Mouse (Mus musculus) cerebellum, adult (tissue): ENCODE data around the gene Olfr47.
A peak's percentile ranks its signal among the peaks of the same experiment; 100 is the strongest.
"Not testable (repeated sequence)": the region's sequence is repeated elsewhere in the genome, so short reads cannot be mapped to it uniquely, and the experiment has no call there.

Experiments
- ATAC-seq: cut with Nextera tagmentation; 2 replicates; pipeline ENCODE4 v1.9.2; 2017; ENCODE audit warnings: mild to moderate bottlenecking, moderate library complexity, mixed read lengths; ENCODE audit not compliant: insufficient number of reproducible peaks, low FRiP score, low TSS enrichment

The Olfr47 gene

GRCm38 (mm10) chr6:43231255-43231654 is at the start of gene Olfr47:
Olfr47 (plus strand) TSS chr6:43231529.
- ATAC-seq = not testable (repeated sequence)

GRCm38 (mm10) chr6:43190986-43191385 is 40.3 kb upstream of the Olfr47 start:
- no peak for ATAC-seq

- ATAC-seq = no peak
Measured at GRCm38 (mm10) chr6:43196781-43197180, 34.5 kb upstream of the Olfr47 start, which contains the start of gene Olfr435. Olfr435 (plus strand) TSS chr6:43197146.

DNA sequence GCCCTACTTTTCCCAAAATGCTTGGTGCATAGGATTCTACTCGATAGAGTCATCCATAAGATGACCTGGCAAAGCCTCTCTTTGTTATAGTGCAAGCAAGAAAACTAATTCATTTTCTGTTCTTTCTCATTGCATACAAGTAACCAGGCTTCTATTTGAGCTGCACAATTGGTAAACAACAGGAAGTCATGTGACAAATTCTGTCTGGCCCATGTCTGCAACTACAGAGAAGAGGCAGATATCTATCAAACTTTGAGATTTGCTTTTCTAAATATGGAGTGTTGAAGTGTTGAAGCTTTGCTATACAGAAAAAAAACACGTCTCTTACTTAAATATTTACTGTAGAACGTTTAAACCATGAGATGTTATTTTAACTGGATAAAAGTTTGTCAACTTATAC is 33.2 kb upstream of the Olfr47 start:
- ATAC-seq = no peak

GRCm38 (mm10) chr6:43202786-43203185 is 28.5 kb upstream of the Olfr47 start:
- ATAC-seq = no peak

DNA sequence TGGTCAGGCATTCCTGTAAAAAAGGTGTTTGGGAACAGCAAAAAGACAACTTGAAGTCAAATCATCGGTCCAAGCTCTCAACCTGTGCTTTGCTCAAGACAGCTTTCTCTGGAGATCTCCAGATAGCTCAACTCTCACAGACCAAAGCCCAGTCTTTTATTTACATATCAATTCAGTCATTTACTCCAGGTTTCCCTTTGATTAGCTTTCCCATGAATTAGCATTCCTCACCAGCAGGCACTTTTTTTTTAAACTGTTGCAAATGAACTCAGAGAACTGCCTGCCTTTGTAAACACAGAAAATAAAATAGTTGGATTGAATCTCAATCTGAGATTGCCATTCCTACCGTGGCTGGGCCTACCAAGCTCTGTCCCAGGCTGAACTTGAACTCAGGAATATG is 26.0 kb upstream of the Olfr47 start:
- no peak for ATAC-seq

DNA sequence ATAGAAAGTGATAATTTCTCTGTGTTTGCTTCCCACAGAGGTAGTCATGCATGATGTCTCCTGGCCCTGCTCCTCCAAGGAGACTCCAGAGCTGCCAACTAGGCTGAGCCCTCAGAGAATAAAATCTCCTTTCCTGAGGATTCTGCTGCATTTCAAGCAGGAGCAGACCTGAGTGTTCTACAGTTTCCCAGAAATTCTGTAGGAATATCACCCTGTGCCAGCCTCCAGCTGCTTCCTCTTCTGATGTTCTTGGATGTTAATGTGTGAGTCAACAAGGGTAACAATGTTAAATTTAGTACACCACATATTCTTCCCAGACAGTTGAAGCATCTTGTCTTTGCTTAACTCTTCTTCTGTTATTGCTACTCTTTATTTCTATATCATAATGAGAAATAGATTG is 18.5 kb upstream of the Olfr47 start, which contains the start of gene Olfr434:
Gene Olfr434, plus strand, starts transcription at position 149 of the 400 bp plus-strand sequence.
- ATAC-seq = not testable (repeated sequence)

DNA sequence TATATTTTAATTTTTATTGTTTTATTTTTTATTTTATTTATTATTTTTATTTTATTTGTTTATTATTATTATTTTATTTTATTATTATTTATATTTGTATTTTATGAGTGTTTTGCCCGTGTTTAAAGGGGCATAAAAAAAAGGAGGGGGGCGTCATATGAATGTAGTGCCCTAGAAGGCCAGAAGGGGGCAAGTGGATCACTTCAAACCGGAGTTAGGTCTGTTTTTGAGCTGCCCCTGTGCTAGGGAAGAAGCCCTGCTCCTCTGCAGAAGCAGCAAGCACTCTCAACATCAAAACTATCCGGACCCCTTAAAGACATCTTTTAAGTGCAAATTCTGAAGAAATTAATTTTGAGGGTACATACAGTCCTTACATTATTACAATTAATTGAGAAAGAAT is 10.7 kb downstream of the Olfr47 start:
- ATAC-seq = no peak

- no peak for ATAC-seq
Measured at GRCm38 (mm10) chr6:43247396-43247795, 16.1 kb downstream of the Olfr47 start.

DNA sequence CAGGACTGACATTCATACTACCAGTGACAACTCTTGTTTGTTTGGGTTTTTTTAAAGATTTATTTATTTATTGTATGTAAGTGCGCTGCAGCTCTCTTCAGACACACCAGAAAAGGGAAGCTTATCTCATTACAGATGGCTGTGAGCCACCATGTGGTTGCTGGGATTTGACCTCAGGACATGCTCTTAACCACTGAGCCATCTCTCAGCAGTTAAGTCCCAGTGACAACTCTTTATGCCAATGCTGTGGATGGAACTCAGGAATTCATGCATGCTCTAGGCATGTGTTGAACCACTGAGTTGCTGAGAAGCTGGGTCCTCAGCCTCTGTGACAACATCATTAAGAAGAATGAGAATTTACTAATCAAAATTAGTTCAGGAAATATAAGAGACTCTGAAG is 21.7 kb downstream of the Olfr47 start:
- no peak for ATAC-seq

- peak; percentile 66 for ATAC-seq
Measured at GRCm38 (mm10) chr6:43254193-43254926, 23.0 kb downstream of the Olfr47 start.

DNA sequence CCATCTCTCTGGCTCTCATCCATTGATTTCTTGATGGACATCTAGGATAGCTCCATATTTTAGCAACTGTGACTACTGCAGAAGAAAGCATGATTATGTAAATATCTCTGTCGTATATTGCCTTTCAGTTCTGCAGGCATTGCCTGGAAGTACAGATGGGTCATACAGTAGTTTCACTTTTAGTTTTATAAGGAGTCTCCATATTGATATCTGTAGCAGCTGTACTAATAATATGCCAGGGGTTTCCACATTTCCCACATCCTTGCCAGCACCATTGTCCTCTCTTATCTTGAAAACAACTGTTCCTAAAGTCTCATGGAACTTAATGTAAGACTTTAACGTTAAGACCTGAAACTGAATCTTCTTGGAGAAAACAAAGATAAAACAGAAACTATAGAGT is 29.4 kb downstream of the Olfr47 start:
- no peak for ATAC-seq

DNA sequence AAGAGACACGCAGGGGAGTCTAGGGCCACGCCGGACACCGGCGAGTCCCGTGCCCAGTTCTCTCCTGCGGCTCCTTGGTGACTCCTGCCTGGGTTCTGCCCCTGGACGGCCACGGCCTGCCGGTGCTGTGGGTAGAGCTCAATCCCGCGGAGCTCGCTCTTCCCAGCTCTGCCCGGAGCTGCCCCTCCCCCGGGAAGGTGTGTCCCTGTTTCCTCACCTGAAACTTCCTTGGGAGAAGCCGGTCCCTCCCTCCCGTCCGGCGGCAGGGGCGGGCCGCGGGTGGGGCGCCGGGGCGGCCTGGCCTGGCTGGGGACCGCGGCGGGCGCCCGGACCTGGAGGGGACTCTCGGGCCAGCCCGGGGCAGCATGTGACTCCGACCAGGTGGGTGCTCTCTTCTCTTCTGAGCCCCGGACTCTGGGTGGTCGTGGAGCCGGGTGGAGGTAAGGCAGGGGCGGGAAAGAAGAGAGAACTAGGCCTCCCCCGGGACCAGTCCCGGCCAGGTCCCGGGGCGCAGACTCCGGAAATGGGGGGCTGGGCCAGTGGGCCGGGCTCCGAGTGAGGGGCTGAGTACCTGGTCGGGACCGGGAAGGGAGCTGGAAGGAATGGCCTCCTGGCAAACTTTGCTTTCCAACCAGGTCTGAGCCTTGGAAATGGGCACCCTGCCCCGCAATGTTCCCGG is 34.2 kb downstream of the Olfr47 start, which contains the start of gene Arhgef5:
Gene Arhgef5, plus strand, starts transcription at position 220 of the 679 bp plus-strand sequence.
- ATAC-seq = peak; percentile 59; the same call in 1 of the 2 replicates

GRCm38 (mm10) chr6:43266356-43266755 is 35.0 kb downstream of the Olfr47 start:
- 0 out of 2 replicates have a peak, but pooled peaks have one; percentile 13 for ATAC-seq

DNA sequence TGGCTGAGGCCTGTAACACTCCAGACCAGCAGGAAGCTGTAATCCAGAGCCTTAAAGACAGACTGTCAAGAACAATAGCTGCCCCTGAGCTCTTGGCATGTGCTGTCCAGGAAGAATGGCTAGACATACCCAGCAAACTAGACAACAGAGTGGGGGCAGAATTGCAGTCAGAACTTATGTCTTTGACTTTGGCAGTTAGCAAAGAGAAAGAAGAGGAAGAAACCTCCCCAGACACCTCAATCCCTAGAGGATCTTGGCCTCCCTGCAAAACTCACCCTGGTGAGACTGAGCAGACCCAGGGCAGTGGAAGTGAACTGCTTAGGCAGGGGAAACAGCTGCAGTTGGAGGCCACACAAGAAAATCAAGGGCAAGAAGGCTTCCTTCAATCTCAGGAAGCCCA is 41.3 kb downstream of the Olfr47 start:
- no peak for ATAC-seq

- no peak for ATAC-seq
Measured at GRCm38 (mm10) chr6:43274123-43274522, 42.8 kb downstream of the Olfr47 start.

- no peak for ATAC-seq
Measured at GRCm38 (mm10) chr6:43278247-43278646, 46.9 kb downstream of the Olfr47 start.

DNA sequence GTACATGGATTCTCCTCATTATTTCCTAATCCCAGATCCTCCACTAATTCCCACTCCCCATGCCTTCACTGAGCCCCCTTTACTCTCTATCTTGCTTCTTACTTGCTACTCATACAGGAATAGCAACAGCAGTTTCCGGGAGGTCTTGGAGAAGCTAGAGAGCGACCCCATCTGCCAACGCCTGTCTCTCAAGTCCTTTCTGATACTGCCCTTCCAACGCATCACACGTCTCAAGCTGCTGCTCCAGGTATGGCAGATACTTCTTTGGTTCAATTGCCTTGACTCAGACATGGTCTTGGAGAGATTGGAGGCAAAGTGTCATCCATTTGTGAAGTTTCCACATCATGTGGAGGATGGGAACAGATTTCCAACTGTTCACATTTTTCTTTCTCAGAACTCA is 49.2 kb downstream of the Olfr47 start:
- ATAC-seq = no peak
